Mouse (Mus musculus): Measurements from ENCODE around the gene Lix1l.

GRCm38 (mm10) chr3:96599411-96599810 lies 1.5 kb upstream of the Lix1l start:
- TF ChIP-seq CTCF (conservative IDR thresholded peaks at IDR 0.05; ENCODE audit: low read length) (no peak), POU5F1 (IDR thresholded peaks at IDR 0.05; ENCODE audit: borderline replicate concordance, low read length) (no peak)

Data from E14TG2a.4 (cell line).